Mouse (Mus musculus): Measurements from ENCODE around the gene Tenm2.

Gene Tenm2

GRCm38 (mm10) chr11:36566146-36566545, 669.6 kb downstream of the Tenm2 start:
- DNase-seq (ENCODE audit: low spot score in 2 of 2), result no peak

GRCm38 (mm10) chr11:36562851-36563250, 672.9 kb downstream of the Tenm2 start:
- DNase-seq (ENCODE audit: low spot score in 2 of 2), result no peak

- DNase-seq (ENCODE audit: low spot score in 2 of 2), result no peak
Observed at GRCm38 (mm10) chr11:36560785-36561548, 674.8 kb downstream of the Tenm2 start.

- DNase-seq (ENCODE audit: low spot score in 2 of 2), result no peak
Observed at GRCm38 (mm10) chr11:36557316-36557715, 678.4 kb downstream of the Tenm2 start.

GRCm38 (mm10) chr11:36553286-36553685, 682.5 kb downstream of the Tenm2 start:
- no peak for DNase-seq (ENCODE audit: low spot score in 2 of 2)

GRCm38 (mm10) chr11:36550649-36551048, 685.1 kb downstream of the Tenm2 start:
- DNase-seq (ENCODE audit: low spot score in 2 of 2), result no peak

- DNase-seq (ENCODE audit: low spot score in 2 of 2), result no peak
Observed at GRCm38 (mm10) chr11:36549398-36550139, 686.2 kb downstream of the Tenm2 start.

GRCm38 (mm10) chr11:36548139-36548538, 687.6 kb downstream of the Tenm2 start:
- DNase-seq (ENCODE audit: low spot score in 2 of 2), result no peak

GRCm38 (mm10) chr11:36538144-36538543, 697.6 kb downstream of the Tenm2 start:
- DNase-seq (ENCODE audit: low spot score in 2 of 2), result no peak

GRCm38 (mm10) chr11:36537573-36538133, 698.1 kb downstream of the Tenm2 start:
- DNase-seq (ENCODE audit: low spot score in 2 of 2), result no peak

GRCm38 (mm10) chr11:36535591-36535990, 700.2 kb downstream of the Tenm2 start:
- DNase-seq (ENCODE audit: low spot score in 2 of 2), result peak in 1 of 2 experiments; percentile 5

- no peak for DNase-seq (ENCODE audit: low spot score in 2 of 2)
Observed at GRCm38 (mm10) chr11:36531614-36532013, 704.1 kb downstream of the Tenm2 start.

GRCm38 (mm10) chr11:36527509-36527908, 708.3 kb downstream of the Tenm2 start:
- DNase-seq (ENCODE audit: low spot score in 2 of 2), result no peak

GRCm38 (mm10) chr11:36526381-36526780, 709.4 kb downstream of the Tenm2 start:
- peak; percentile 68 to 72 for DNase-seq (ENCODE audit: low spot score in 2 of 2)

- DNase-seq (ENCODE audit: low spot score in 2 of 2), result no peak
Observed at GRCm38 (mm10) chr11:36512468-36512867, 723.3 kb downstream of the Tenm2 start.

GRCm38 (mm10) chr11:36508312-36508711, 727.5 kb downstream of the Tenm2 start:
- DNase-seq (ENCODE audit: low spot score in 2 of 2), result no peak

- DNase-seq (ENCODE audit: low spot score in 2 of 2), result no peak
Observed at GRCm38 (mm10) chr11:36494898-36495548, 740.7 kb downstream of the Tenm2 start.

- DNase-seq (ENCODE audit: low spot score in 2 of 2), result no peak
Observed at GRCm38 (mm10) chr11:36492274-36492673, 743.5 kb downstream of the Tenm2 start.

- no peak for DNase-seq (ENCODE audit: low spot score in 2 of 2)
Observed at GRCm38 (mm10) chr11:36490085-36490484, 745.7 kb downstream of the Tenm2 start.

- DNase-seq (ENCODE audit: low spot score in 2 of 2), result no peak
Observed at GRCm38 (mm10) chr11:36488666-36489065, 747.1 kb downstream of the Tenm2 start.

GRCm38 (mm10) chr11:36486092-36486491, 749.7 kb downstream of the Tenm2 start:
- no peak for DNase-seq (ENCODE audit: low spot score in 2 of 2)

GRCm38 (mm10) chr11:36484466-36485069, 751.2 kb downstream of the Tenm2 start:
- DNase-seq (ENCODE audit: low spot score in 2 of 2), result no peak

All from urinary bladder, postnatal 36 days (tissue).